Mouse (Mus musculus): ENCODE data around the gene Klhdc9. TPM values are rescaled to one million over a fixed set of nuclear protein-coding genes. Genes with fewer than 3 reads are reported as not detected.

Gene Klhdc9
- total RNA-seq, 2 experiments from 2014 or later, result not detected

DNA sequence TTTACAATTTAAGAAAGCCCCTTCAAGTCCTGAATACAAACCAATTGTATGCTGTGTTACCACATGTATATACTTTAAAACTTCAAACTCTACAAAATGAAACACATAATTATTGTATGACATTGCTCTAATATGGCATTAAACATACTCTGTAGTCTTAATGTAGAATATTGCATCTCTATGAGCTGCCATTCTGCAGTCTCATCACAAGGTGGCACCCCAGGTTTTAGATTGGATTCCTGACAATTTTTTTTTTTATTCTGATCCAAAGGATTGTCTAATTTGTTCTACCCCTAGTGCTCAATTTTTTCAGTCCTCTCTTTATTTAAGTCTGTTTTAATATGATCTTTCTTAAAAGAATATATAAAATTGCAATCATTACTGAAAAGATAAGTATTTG lies 39.2 kb downstream of the Klhdc9 start:
- intact Hi-C loops (cut with DNase I), result loop anchor here (5.0 kb wide), 1 partner anchor 36 kb away; no protein-coding TSS in a partner anchor
- no peak for DNase-seq

DNA sequence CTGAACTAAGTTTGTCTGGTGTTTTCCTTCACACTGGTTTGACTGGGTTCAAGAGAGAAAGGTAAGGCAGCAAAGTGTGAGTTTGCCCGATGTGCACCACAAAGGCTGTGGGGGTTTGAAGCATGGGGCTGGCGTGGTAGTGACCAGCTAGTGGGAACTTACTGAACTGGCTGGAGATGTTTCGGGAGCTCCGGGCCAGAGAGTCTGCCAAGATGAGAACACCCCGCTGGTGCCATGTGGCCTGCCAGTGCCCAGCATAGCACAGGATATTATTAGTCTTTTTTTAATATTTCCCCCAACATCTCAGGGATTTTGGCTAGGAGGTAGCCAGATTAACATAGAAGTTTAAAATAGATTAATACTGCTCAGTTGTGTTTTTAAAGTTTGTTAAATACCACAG lies 40.4 kb downstream of the Klhdc9 start:
- intact Hi-C loops (cut with DNase I), result loop anchor here (5.0 kb wide), 1 partner anchor 37 kb away; no protein-coding TSS in a partner anchor
- DNase-seq, result no peak

DNA sequence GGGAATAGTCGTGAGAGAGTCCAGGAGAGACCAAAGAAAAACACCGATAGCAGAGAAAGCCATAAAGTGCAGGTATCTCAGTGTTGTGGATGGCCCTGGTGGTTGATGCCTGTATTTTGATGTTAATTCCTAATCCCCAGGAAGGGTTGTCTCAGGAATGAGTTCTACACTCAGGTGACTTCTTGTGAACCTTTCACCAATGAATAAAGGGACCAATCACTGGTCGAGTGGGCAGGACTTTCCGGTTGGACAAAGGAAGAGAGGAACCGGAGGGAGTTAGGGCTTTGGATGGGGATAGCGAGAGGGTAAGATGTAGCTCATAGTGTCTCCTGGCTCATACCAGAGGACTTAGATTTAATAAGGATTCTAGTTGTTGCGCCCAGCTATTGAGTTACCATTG lies 40.9 kb downstream of the Klhdc9 start:
- intact Hi-C loops (cut with DNase I), result loop anchor here (5.0 kb wide), 1 partner anchor 38 kb away; no protein-coding TSS in a partner anchor

DNA sequence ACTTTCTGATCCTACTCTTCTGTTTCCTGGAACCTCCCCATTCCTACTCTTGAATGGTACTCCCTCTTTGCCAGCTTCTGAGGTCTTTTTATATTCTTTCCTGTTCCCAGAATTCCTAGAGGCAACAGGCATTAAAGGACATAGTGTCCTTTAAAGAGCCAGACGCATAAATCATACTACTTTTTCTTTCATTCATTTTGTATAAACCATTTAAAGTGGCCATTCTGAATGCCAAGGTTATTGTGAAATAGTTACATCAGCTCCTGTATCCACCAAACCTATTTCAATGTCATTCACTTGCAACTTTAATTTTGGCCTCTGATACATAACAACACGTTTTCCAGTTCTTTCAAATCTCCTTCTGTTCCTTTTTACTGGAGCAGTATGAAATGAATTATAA lies 51.3 kb downstream of the Klhdc9 start:
- intact Hi-C loops (cut with DNase I), result no loop called here
- DNase-seq, result no peak

More for the DNA sequence above, 40.9 kb downstream of the Klhdc9 start:
- no peak for DNase-seq

Other genes starting within 250 kb of the Klhdc9 start
- under 1 TPM; 0.54 to 0.91 TPM for gene Cfap126, start 246.9 kb downstream of the Klhdc9 start, total RNA-seq (2021)
- gene Sdhc, start 210.2 kb downstream of the Klhdc9 start, total RNA-seq (2021), result 100 to 1,000 TPM; 691 to 738 TPM
- 100 to 1,000 TPM in 1 of 2 experiments, 10 to 100 TPM in 1; 33.1 to 105 TPM for gene Mpz, start 210.1 kb downstream of the Klhdc9 start, total RNA-seq (2021)
- gene Pcp4l1, start 164.5 kb downstream of the Klhdc9 start, total RNA-seq (2021), result 10 to 100 TPM; 48.8 to 49.5 TPM
- gene Nr1i3, start 146.8 kb downstream of the Klhdc9 start, total RNA-seq (2021), result not detected
- gene Tomm40l, start 138.3 kb downstream of the Klhdc9 start, total RNA-seq (2021), result 10 to 100 TPM; 52.0 to 54.8 TPM
- 1 to 10 TPM in 1 of 2 experiments, not detected in 1; 1.7 TPM for gene Apoa2, start 135.7 kb downstream of the Klhdc9 start, total RNA-seq (2021)
- 1 to 10 TPM; 2.5 to 4.9 TPM for gene Fcer1g, start 126.4 kb downstream of the Klhdc9 start, total RNA-seq (2021)
- gene Adamts4, start 110.4 kb downstream of the Klhdc9 start, total RNA-seq (2021), result under 1 TPM; 0.28 to 0.54 TPM
- gene Ndufs2, start 109.4 kb downstream of the Klhdc9 start, total RNA-seq (2021), result 100 to 1,000 TPM; 874 to 989 TPM
- 10 to 100 TPM in 1 of 2 experiments, 1 to 10 TPM in 1; 9.6 to 10.5 TPM for gene B4galt3, start 90.5 kb downstream of the Klhdc9 start, total RNA-seq (2021)
- gene Ppox, start 79.6 kb downstream of the Klhdc9 start, total RNA-seq (2021), result 1 to 10 TPM; 8.7 TPM
- 10 to 100 TPM; 13.5 to 13.8 TPM for gene Usp21, start 72.8 kb downstream of the Klhdc9 start, total RNA-seq (2021)
- 10 to 100 TPM; 80.9 to 82.2 TPM for gene Ufc1, start 65.8 kb downstream of the Klhdc9 start, total RNA-seq (2021)
- gene Dedd, start 31.7 kb downstream of the Klhdc9 start, total RNA-seq (2021), result 10 to 100 TPM; 26.6 to 31.1 TPM
- 10 to 100 TPM; 23.2 to 23.9 TPM for gene Nit1, start 15.2 kb downstream of the Klhdc9 start, total RNA-seq (2021)
- 10 to 100 TPM; 85.7 to 91.7 TPM for gene Pfdn2, start 15.1 kb downstream of the Klhdc9 start, total RNA-seq (2021)
- gene Nectin4, start 9.3 kb upstream of the Klhdc9 start, total RNA-seq (2021), result under 1 TPM in 1 of 2 experiments, not detected in 1; 0.07 TPM
- gene Arhgap30, start 28.2 kb upstream of the Klhdc9 start, total RNA-seq (2021), result under 1 TPM; 0.94 to 0.99 TPM
- 10 to 100 TPM; 25.7 to 27.7 TPM for gene Usf1, start 50.5 kb upstream of the Klhdc9 start, total RNA-seq (2021)
- gene Tstd1, start 58.1 kb upstream of the Klhdc9 start, total RNA-seq (2021), result under 1 TPM in 1 of 2 experiments, not detected in 1; 0.69 TPM
- gene F11r, start 76.7 kb upstream of the Klhdc9 start, total RNA-seq (2021), result 1 to 10 TPM; 4.9 to 5.4 TPM
- 1 to 10 TPM in 1 of 2 experiments, under 1 TPM in 1; 0.79 to 1.2 TPM for gene Alyref2, start 142.7 kb upstream of the Klhdc9 start, total RNA-seq (2021)
- gene Itln1, start 174.5 kb upstream of the Klhdc9 start, total RNA-seq (2021), result not detected
- not detected for gene Cd244a, start 198.4 kb upstream of the Klhdc9 start, total RNA-seq (2021)
- gene Ly9, start 246.6 kb upstream of the Klhdc9 start, total RNA-seq (2021), result under 1 TPM in 1 of 2 experiments, not detected in 1; 0.12 TPM

Measured in gastrocnemius, postnatal 36 days (tissue).